Comparison of ENCODE assay signal across 15 mouse cellular contexts in genomic region chrX:38442425-38442824, GRCm38 (mm10). TPM values are rescaled to one million over a fixed set of nuclear protein-coding genes. Genes with fewer than 3 reads are reported as not detected.
DNase-seq lines count a peak whose midpoint lies in the region; ATAC-seq lines count a peak whose summit lies in the region.
"Had no signal": no experiment of that assay in that cellular context is flagged by ENCODE, and none has a peak within 500 bp of the region (broad histone marks: within the 10 kb centered on the region; RNA-seq: fewer than 3 reads in every experiment).

No protein-coding gene starts in this region.

- peak; percentile 7 for DNase-seq in adrenal gland, postnatal 10 days
- DNase-seq in adrenal gland, postnatal 4 days (ENCODE audit: low spot score in 2 of 2): no peak
- DNase-seq in kidney, adult 9 months: peak; percentile 72
- DNase-seq in kidney, postnatal 10 days: no peak
- peak; percentile 4 for DNase-seq in lung, postnatal 10 days
- no peak for DNase-seq in lung, adult 18-20 months
- no peak for DNase-seq in right cerebral cortex, postnatal 14 days
- DNase-seq: adrenal gland, postnatal 14 days; cerebellum, adult 18-20 months; gastrocnemius, postnatal 10 days; heart, adult 11 months; heart, postnatal 14 days; thymus, postnatal 36 days had no signal

- ATAC-seq in megakaryocyte-erythroid progenitor cell, adult 5-6 weeks (replicated peaks; ENCODE audit: low FRiP score, low TSS enrichment, poor library complexity, severe bottlenecking): no peak
- ATAC-seq: midbrain, embryonic 13.5 days had no signal

RNA-seq across cellular contexts. Expression of gene Lamp2, which starts 13.8 kb away (rescaled TPM):
- 100 to 1,000 TPM; 166 to 197 TPM for total RNA-seq in adrenal gland, postnatal 10 days (2021)
- 100 to 1,000 TPM; 173 to 184 TPM for total RNA-seq in adrenal gland, postnatal 4 days (2021)
- total RNA-seq in megakaryocyte-erythroid progenitor cell, adult 5-6 weeks (2014; fragmentation: Nextera tagmentation): 47.0 and 47.2 TPM in 2 replicates
- total RNA-seq in megakaryocyte-erythroid progenitor cell, adult 5-6 weeks (2017): 73.7 and 82.0 TPM in 2 replicates

Comparison
In these comparisons a context has a peak if more than half of its experiments do, and no peak if none do; other contexts are left out.
1. DNase-seq: peak in adrenal gland, postnatal 10 days (single experiment), kidney, adult 9 months (single experiment) and lung, postnatal 10 days (single experiment); none in adrenal gland, postnatal 4 days (0 of 2), kidney, postnatal 10 days (single experiment), lung, adult 18-20 months (0 of 2) and right cerebral cortex, postnatal 14 days (single experiment).